Mouse (Mus musculus) CH12.LX (cell line): Measurements from ENCODE around the gene Nrxn3. TPM values are rescaled to one million over a fixed set of nuclear protein-coding genes. Genes with fewer than 3 reads are reported as not detected.

Experiments used
- DNase-seq: peaks from one replicate; pipeline ENCODE4 v3.0.0-alpha.2; 2013; ENCODE audit errors: extremely low read depth
- H3K27ac ChIP-seq: 2 replicates; pipeline ENCODE4 v1.5.1; 2012; ENCODE audit warnings: low read depth, mild to moderate bottlenecking, control low read depth, moderate library complexity; ENCODE audit not compliant: insufficient read depth
- H3K27me3 ChIP-seq: replicated peaks from 2 replicates; pipeline ENCODE3; 2012; ENCODE audit warnings: inconsistent platforms
- H3K36me3 ChIP-seq, 2 experiments: replicated peaks in 1 of 2; 2 replicates each; pipeline versions ENCODE3 to v1.6.1; 2012; ENCODE audit warnings: inconsistent platforms in 1 of 2, low read length in 1 of 2, mild to moderate bottlenecking in 1 of 2, mixed read lengths in 1 of 2, moderate library complexity in 1 of 2; ENCODE audit not compliant: control insufficient read depth in 1 of 2, insufficient read depth in 1 of 2
- H3K4me1 ChIP-seq, 2 experiments: 2 replicates each; pipeline ENCODE4 v1.6.1; 2012; ENCODE audit warnings: inconsistent platforms in 1 of 2, moderate library complexity in 1 of 2; ENCODE audit not compliant: insufficient read depth in 2 of 2, control insufficient read depth in 1 of 2
- H3K4me2 ChIP-seq: 2 replicates; pipeline ENCODE4 v1.6.1; 2012; ENCODE audit warnings: low read depth, mild to moderate bottlenecking, control low read depth; ENCODE audit not compliant: poor library complexity, insufficient read depth, severe bottlenecking
- H3K4me3 ChIP-seq, 3 experiments: fragments of 150-350 bp in 1 of 3; sonication (generic) in 1 of 3; replicated peaks in 1 of 3; 2 replicates each; pipeline versions ENCODE3 to v1.5.1; 2011 to 2012; ENCODE audit warnings: low read depth in 2 of 3, low read length in 2 of 3, mild to moderate bottlenecking in 2 of 3, moderate library complexity in 2 of 3, control low read depth in 1 of 3, improper control_type of control experiment in 1 of 3, inconsistent platforms in 1 of 3, mixed read lengths in 1 of 3; ENCODE audit not compliant: poor library complexity in 1 of 3
- H3K79me2 ChIP-seq: replicated peaks from 2 replicates; pipeline ENCODE4 v1.6.1; 2012; ENCODE audit warnings: mild to moderate bottlenecking, moderate library complexity; ENCODE audit not compliant: control insufficient read depth, poor library complexity, insufficient read depth, severe bottlenecking; ENCODE audit errors: extremely low read depth
- H3K9ac ChIP-seq: 2 replicates; pipeline ENCODE4 v1.6.1; 2012; ENCODE audit warnings: low read depth, mild to moderate bottlenecking, control low read depth, moderate library complexity; ENCODE audit not compliant: insufficient read depth
- H3K9me3 ChIP-seq: replicated peaks from 2 replicates; pipeline ENCODE3; 2012; ENCODE audit warnings: low read length, inconsistent platforms, mixed read lengths
- CTCF ChIP-seq, 2 experiments: IDR thresholded peaks in 1 of 2; conservative IDR thresholded peaks in 1 of 2; 2 replicates each; pipeline ENCODE4 v1.5.1; 2011 to 2012; ENCODE audit warnings: low read depth in 2 of 2, low read length in 2 of 2, improper control_type of control experiment in 1 of 2, inconsistent platforms in 1 of 2, mild to moderate bottlenecking in 1 of 2, moderate library complexity in 1 of 2
- ELF1 ChIP-seq: IDR thresholded peaks from 2 replicates; pipeline ENCODE4 v1.6.1; 2014; ENCODE audit warnings: low read depth, mild to moderate bottlenecking, inconsistent platforms, low read length, improper control_type of control experiment
- JUND ChIP-seq: conservative IDR thresholded peaks from 2 replicates; pipeline ENCODE4 v1.6.1; 2011; ENCODE audit warnings: low read depth, low read length, improper control_type of control experiment
- POLR2AphosphoS2 ChIP-seq: IDR thresholded peaks from 2 replicates; pipeline ENCODE4 v1.6.1; 2011; ENCODE audit warnings: low read depth, low read length, improper control_type of control experiment
- RAD21 ChIP-seq: IDR thresholded peaks from 2 replicates; pipeline ENCODE4 v1.6.1; 2011; ENCODE audit warnings: low read depth, mild to moderate bottlenecking, low read length, improper control_type of control experiment, moderate library complexity
- SMC3 ChIP-seq: IDR thresholded peaks from 2 replicates; pipeline ENCODE4 v1.6.1; 2011; ENCODE audit warnings: low read depth, low read length, improper control_type of control experiment
- dilution Hi-C: fragments of 300-500 bp; cut with MboI; formaldehyde crosslinking; loops from 2 replicates; pipeline ENCODE4 v1.14.3; 2020; ENCODE audit warnings: low sequenced_read_pairs; ENCODE audit not compliant: extremely low pct_unique_long_range_greater_than_20kb, extremely low pct_ligation_motif_present
- in situ Hi-C: fragments of 300-500 bp; cut with MboI; formaldehyde crosslinking; loops from 3 replicates; pipeline ENCODE4 v1.14.3; 2019; ENCODE audit warnings: low sequenced_read_pairs, low pct_ligation_motif_present, low pct_unique_long_range_greater_than_20kb, mixed read lengths
- polyA plus RNA-seq: library from polyadenylated mRNA; unstranded; fragments of >175 nt; gene quantifications from 2 replicates; pipeline ENCODE4 v1.2.1, GENCODE M21; 2012; ENCODE audit warnings: low read depth; ENCODE audit not compliant: insufficient read length
- total RNA-seq, 2 experiments: library from RNA; depleted of rRNA; stranded (reverse); fragments of 300-350 nt in 1 of 2; fragments of >200 nt in 1 of 2; gene quantifications; 2 replicates each; pipeline ENCODE4 v1.2.3; 2012 to 2014

Nrxn3 gene
- total RNA-seq (2012; rRNA removed) (0.17 TPM in 1 of 2 replicates, not detected in the other), total RNA-seq (2014; rRNA removed) (0.09 TPM in 2 replicates), polyA plus RNA-seq (0.04 and 0.08 TPM in 2 replicates)

GRCm38 (mm10) chr12:88722691-88723070 is at the start of gene Nrxn3:
TSS of gene Nrxn3 (plus strand) at chr12:88722876.
- no peak for TF ChIP-seq ELF1

GRCm38 (mm10) chr12:88704159-88704846 is 18.4 kb upstream of the Nrxn3 start:
- Histone ChIP-seq H3K4me3 (no peak overlapping the region), H3K9ac (no peak overlapping the region), H3K79me2 (no peaks in the 10 kb centered on the region), H3K36me3 (no peaks in the 10 kb centered on the region), H3K9me3 (no peaks in the 10 kb centered on the region), H3K4me2 (no peak overlapping the region)
- no peak for DNase-seq
- dilution Hi-C loops, result no loop called here
- in situ Hi-C loops, result loop anchor here (10.0 kb wide), 1 partner anchor 300 kb away; no protein-coding TSS in a partner anchor
- no peak for TF ChIP-seq RAD21
- TF ChIP-seq, all 38 proteins: peak for 0
- Histone ChIP-seq H3K27me3 (no peaks in the 10 kb centered on the region), H3K27ac (no peak overlapping the region), H3K4me1 (no peaks in the 10 kb centered on the region)

More at GRCm38 (mm10) chr12:88722691-88723070, at the start of gene Nrxn3:
- peaks cover 0 to 6% of the 10 kb centered on the region in 2 experiments; a peak in 2 of 4 replicates for H3K4me1 ChIP-seq
- no peak for DNase-seq
- peak within 1 kb of the TSS; percentile 0 for H3K4me2 ChIP-seq
- dilution Hi-C loops (no loop called here), in situ Hi-C loops (no loop called here)
- H3K79me2 ChIP-seq, result no peaks in the 10 kb centered on the region
- no peak within 1 kb of the TSS for H3K27ac ChIP-seq
- H3K36me3 ChIP-seq, result no peaks in the 10 kb centered on the region
- H3K9ac ChIP-seq, result no peak within 1 kb of the TSS
- no peaks in the 10 kb centered on the region for H3K27me3 ChIP-seq
- H3K4me3 ChIP-seq, result no peak within 1 kb of the TSS
- H3K9me3 ChIP-seq, result no peaks in the 10 kb centered on the region

GRCm38 (mm10) chr12:88705959-88706358 is 16.7 kb upstream of the Nrxn3 start:
- in situ Hi-C loops (loop anchor here (10.0 kb wide), 1 partner anchor 301 kb away; no protein-coding TSS in a partner anchor), dilution Hi-C loops (no loop called here)
- no peak overlapping the region for H3K4me3 ChIP-seq

More at GRCm38 (mm10) chr12:88705959-88706358, 16.7 kb upstream of the Nrxn3 start:
- no peak overlapping the region for H3K9ac ChIP-seq
- H3K79me2 ChIP-seq, result no peaks in the 10 kb centered on the region
- no peaks in the 10 kb centered on the region for H3K27me3 ChIP-seq
- no peak overlapping the region for H3K27ac ChIP-seq
- TF ChIP-seq JUND (no peak), RAD21 (peak; percentile 54), POLR2AphosphoS2 (no peak), ELF1 (no peak), SMC3 (peak; percentile 35), CTCF (conservative IDR thresholded peaks at IDR 0.05 in 1 of 2, IDR thresholded peaks at IDR 0.05 in 1 of 2; ENCODE audit: low read depth in 2 of 2, low read length in 2 of 2) (peak in 1 of 2 experiments; percentile 56; a peak in 2 of 4 replicates)
- H3K4me2 ChIP-seq, result no peak overlapping the region
- no peaks in the 10 kb centered on the region for H3K9me3 ChIP-seq
- H3K4me1 ChIP-seq, result no peaks in the 10 kb centered on the region
- H3K36me3 ChIP-seq, result no peaks in the 10 kb centered on the region
- peak; percentile 8 for DNase-seq
